Mouse (Mus musculus) liver, adult 2 months (tissue): ENCODE measurements around the gene Arrdc3.

Experiments
- CTCF ChIP-seq: fragments of 200-500 bp; IDR thresholded peaks from 2 replicates; pipeline ENCODE4 v1.5.1; 2011; ENCODE audit warnings: low read depth, low read length, control low read depth
- POLR2A ChIP-seq: fragments of 200-500 bp; IDR thresholded peaks from 2 replicates; pipeline ENCODE4 v1.6.1; 2011; ENCODE audit warnings: low read length, control low read depth; ENCODE audit not compliant: insufficient read depth; ENCODE audit errors: extremely low read depth

DNA sequence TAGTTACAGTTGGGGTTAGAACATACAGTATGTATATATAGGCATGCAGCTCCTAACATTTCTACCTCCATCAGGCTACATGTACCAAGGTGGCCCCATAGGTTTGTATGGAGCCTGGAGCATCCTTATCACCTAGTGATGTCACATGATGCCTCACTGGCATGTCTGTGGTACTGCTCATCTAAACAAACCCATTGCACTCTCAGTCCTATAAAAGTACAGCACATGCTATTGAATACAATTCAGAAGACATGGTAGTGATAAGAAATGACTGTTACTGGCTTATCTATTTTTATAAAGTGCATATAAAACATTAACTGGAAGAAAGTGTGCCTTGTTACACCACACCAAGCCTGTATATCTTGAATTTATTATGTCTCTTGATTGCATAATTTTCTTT is 30.2 kb downstream of the Arrdc3 start:
- TF ChIP-seq POLR2A (no peak), CTCF (no peak)
